Mouse (Mus musculus): Measurements from ENCODE around the gene Med26. TPM values are rescaled to one million over a fixed set of nuclear protein-coding genes. Genes with fewer than 3 reads are reported as not detected.
A peak's percentile ranks its signal among the peaks of the same experiment; 100 is the strongest.

Med26 gene
- polyA plus RNA-seq, 1 experiment from 2014 or later, result 11.4 TPM

- Histone ChIP-seq H3K36me3 (ENCODE audit: control insufficient read depth, insufficient read depth, low read length) (no peaks in the 10 kb centered on the region), H3K4me1 (ENCODE audit: control insufficient read depth, insufficient read depth, low read length) (peaks cover 13% of the 10 kb centered on the region; the same call in 1 of the 2 replicates), H3K9ac (replicated peaks; ENCODE audit: low read depth, low read length) (no peak overlapping the region), H3K27ac (ENCODE audit: low read depth, low read length) (no peak overlapping the region), H3K27me3 (ENCODE audit: control insufficient read depth, insufficient read depth, low read length) (no peaks in the 10 kb centered on the region), H3K9me3 (ENCODE audit: control insufficient read depth, low read length) (no peaks in the 10 kb centered on the region), H3K4me2 (ENCODE audit: low read depth, low read length) (no peak overlapping the region), H3K4me3 (ENCODE audit: low read depth, low read length) (no peak overlapping the region)
- no peak for ATAC-seq (ENCODE audit: low read depth)
- WGBS, result 82% methylated on average over 3 of the region's 3 CpGs
These were observed 29.2 kb upstream of the Med26 start for GRCm38 (mm10) chr8:72577266-72577665.

DNA sequence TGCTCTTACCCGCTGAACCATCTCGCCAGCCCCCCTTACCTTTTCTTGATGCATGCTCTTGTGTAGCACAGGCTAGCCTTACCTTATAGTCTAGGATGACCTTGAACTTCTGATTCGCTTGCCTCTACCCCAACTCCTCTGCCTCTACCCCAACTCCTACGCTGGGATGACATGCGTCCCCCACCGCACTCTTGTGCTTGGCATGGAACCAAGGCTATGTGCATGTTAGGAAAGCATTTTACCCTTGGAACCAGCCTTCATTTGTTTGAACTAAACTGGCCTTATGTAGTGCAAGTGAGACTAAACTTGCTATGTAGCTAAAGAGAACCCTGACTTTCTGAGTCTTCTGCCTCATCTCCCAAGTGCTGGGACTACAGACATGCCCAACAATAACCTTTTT, 27.8 kb upstream of the Med26 start:
- 97% methylated on average over 6 of the region's 6 CpGs for WGBS
- ATAC-seq (ENCODE audit: low read depth), result no peak
- H3K4me2 ChIP-seq (ENCODE audit: low read depth, low read length), result no peak overlapping the region

DNA sequence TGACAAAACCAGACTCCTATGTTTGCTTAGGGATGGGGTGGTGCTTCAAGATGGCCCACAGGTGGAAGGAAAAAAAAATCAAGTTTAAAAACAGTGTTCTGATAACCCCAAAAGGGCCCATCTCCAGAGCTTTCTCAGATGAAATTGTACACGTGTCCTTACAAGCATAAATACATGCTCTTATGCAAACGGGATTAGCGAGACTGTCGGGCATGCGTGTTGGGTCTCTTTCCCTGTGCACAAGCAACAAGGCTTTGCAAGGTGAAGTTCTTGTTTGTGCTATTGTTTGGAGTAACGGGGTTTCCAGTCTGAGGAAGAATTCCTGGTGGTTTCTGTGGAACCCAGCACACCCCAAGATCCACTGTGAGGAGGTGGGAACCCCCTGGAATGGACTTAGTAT, 25.4 kb upstream of the Med26 start:
- Histone ChIP-seq H3K4me1 (ENCODE audit: control insufficient read depth, insufficient read depth, low read length) (peaks cover 23% of the 10 kb centered on the region; the same call in 1 of the 2 replicates), H3K4me3 (ENCODE audit: low read depth, low read length) (no peak overlapping the region), H3K9ac (replicated peaks; ENCODE audit: low read depth, low read length) (no peak overlapping the region), H3K27me3 (ENCODE audit: control insufficient read depth, insufficient read depth, low read length) (no peaks in the 10 kb centered on the region), H3K27ac (ENCODE audit: low read depth, low read length) (no peak overlapping the region), H3K36me3 (ENCODE audit: control insufficient read depth, insufficient read depth, low read length) (peaks cover 5% of the 10 kb centered on the region; the same call in 1 of the 2 replicates), H3K4me2 (ENCODE audit: low read depth, low read length) (peak overlapping the region; percentile 2; the same call in 1 of the 2 replicates), H3K9me3 (ENCODE audit: control insufficient read depth, low read length) (no peaks in the 10 kb centered on the region)
- no peak for ATAC-seq (ENCODE audit: low read depth)
- 89% methylated on average over 6 of the region's 6 CpGs for WGBS

More for the DNA sequence above, 27.8 kb upstream of the Med26 start:
- Histone ChIP-seq H3K27ac (ENCODE audit: low read depth, low read length) (no peak overlapping the region), H3K36me3 (ENCODE audit: control insufficient read depth, insufficient read depth, low read length) (no peaks in the 10 kb centered on the region), H3K9me3 (ENCODE audit: control insufficient read depth, low read length) (no peaks in the 10 kb centered on the region), H3K27me3 (ENCODE audit: control insufficient read depth, insufficient read depth, low read length) (no peaks in the 10 kb centered on the region), H3K4me1 (ENCODE audit: control insufficient read depth, insufficient read depth, low read length) (peaks cover 13% of the 10 kb centered on the region; the same call in 1 of the 2 replicates), H3K9ac (replicated peaks; ENCODE audit: low read depth, low read length) (no peak overlapping the region), H3K4me3 (ENCODE audit: low read depth, low read length) (no peak overlapping the region)

- H3K27ac ChIP-seq (ENCODE audit: low read depth, low read length), result peak overlapping the region; percentile 34; the same call in 1 of the 2 replicates
- H3K36me3 ChIP-seq (ENCODE audit: control insufficient read depth, insufficient read depth, low read length), result peaks cover 12% of the 10 kb centered on the region; the same call in 1 of the 2 replicates
These were observed 24.4 kb upstream of the Med26 start for GRCm38 (mm10) chr8:72572507-72572906.

DNA sequence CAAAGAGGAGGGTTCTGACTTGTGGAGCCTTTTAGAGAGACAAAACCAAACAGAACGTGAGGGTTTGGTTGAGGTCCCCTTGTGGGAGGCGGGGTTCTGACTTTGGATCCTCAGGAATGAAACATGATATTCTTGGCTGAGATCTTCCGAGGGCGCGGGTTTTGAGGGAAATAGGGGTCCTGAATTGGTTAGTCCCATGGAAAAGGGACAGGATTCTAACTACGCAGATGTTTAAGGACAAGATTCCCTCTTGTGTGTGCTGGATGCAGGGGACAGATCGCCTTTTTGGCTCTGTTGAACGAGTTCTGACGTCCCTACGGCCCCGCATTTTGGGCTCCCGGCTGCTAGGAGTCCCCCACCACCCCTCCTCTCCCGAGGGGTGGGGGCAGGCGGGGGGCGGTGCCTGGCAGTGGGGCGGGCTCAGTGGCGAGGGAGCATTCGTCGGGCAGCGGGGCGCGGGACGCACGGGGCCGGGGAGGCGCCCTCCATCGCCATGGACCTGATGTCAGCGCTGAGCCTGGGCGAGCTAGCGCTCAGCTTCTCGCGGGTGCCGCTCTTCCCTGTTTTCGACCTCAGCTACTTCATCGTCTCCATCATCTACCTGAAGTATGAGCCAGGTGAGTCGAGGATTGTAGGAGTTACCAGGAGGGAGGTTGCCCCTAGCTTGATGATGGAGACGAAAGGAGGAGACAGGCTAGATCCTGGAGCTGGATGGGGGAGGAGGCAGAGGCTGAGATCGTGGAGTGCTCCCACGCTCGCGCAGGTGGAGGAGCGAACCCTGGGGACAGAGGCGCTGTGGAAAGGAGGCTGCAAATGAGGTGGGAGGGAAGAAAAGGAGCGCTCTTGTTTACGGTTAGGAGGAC, 23.8 kb upstream of the Med26 start, which contains the start of gene Tmem38a:
TSS of gene Tmem38a (plus strand) at position 445 of the 863 bp plus-strand sequence.
- Histone ChIP-seq H3K27me3 (ENCODE audit: control insufficient read depth, insufficient read depth, low read length) (no peaks in the 10 kb centered on the region), H3K9ac (replicated peaks; ENCODE audit: low read depth, low read length) (peak within 1 kb of the TSS; percentile 69), H3K36me3 (ENCODE audit: control insufficient read depth, insufficient read depth, low read length) (peaks cover 18% of the 10 kb centered on the region), H3K4me3 (ENCODE audit: low read depth, low read length) (peak within 1 kb of the TSS; percentile 65), H3K4me2 (ENCODE audit: low read depth, low read length) (peak within 1 kb of the TSS; percentile 96), H3K27ac (ENCODE audit: low read depth, low read length) (peak within 1 kb of the TSS; percentile 91), H3K4me1 (ENCODE audit: control insufficient read depth, insufficient read depth, low read length) (peaks cover 23% of the 10 kb centered on the region; the same call in 1 of the 2 replicates), H3K9me3 (ENCODE audit: control insufficient read depth, low read length) (no peaks in the 10 kb centered on the region)
- 1% methylated on average over 45 of the region's 45 CpGs for WGBS
- peak; percentile 20 for ATAC-seq (ENCODE audit: low read depth)

More at GRCm38 (mm10) chr8:72572507-72572906, 24.4 kb upstream of the Med26 start:
- H3K4me1 ChIP-seq (ENCODE audit: control insufficient read depth, insufficient read depth, low read length), result peaks cover 23% of the 10 kb centered on the region; the same call in 1 of the 2 replicates
- H3K9me3 ChIP-seq (ENCODE audit: control insufficient read depth, low read length), result no peaks in the 10 kb centered on the region
- ATAC-seq (ENCODE audit: low read depth), result no peak
- H3K9ac ChIP-seq (replicated peaks; ENCODE audit: low read depth, low read length), result peak overlapping the region; percentile 69
- H3K4me2 ChIP-seq (ENCODE audit: low read depth, low read length), result peak overlapping the region; percentile 96
- H3K4me3 ChIP-seq (ENCODE audit: low read depth, low read length), result peak overlapping the region; percentile 65
- WGBS, result 8% methylated on average over 10 of the region's 10 CpGs
- H3K27me3 ChIP-seq (ENCODE audit: control insufficient read depth, insufficient read depth, low read length), result no peaks in the 10 kb centered on the region

GRCm38 (mm10) chr8:72570633-72571610, 22.9 kb upstream of the Med26 start, which contains the start of gene Smim7:
Gene Smim7, minus strand, starts transcription at chr8:72571088.
- Histone ChIP-seq H3K27me3 (ENCODE audit: control insufficient read depth, insufficient read depth, low read length) (no peaks in the 10 kb centered on the region), H3K27ac (ENCODE audit: low read depth, low read length) (peak within 1 kb of the TSS; percentile 91), H3K36me3 (ENCODE audit: control insufficient read depth, insufficient read depth, low read length) (peaks cover 23% of the 10 kb centered on the region), H3K4me3 (ENCODE audit: low read depth, low read length) (peak within 1 kb of the TSS; percentile 65), H3K4me1 (ENCODE audit: control insufficient read depth, insufficient read depth, low read length) (peaks cover 23% of the 10 kb centered on the region; the same call in 1 of the 2 replicates), H3K4me2 (ENCODE audit: low read depth, low read length) (peak within 1 kb of the TSS; percentile 96), H3K9ac (replicated peaks; ENCODE audit: low read depth, low read length) (peak within 1 kb of the TSS; percentile 69), H3K9me3 (ENCODE audit: control insufficient read depth, low read length) (no peaks in the 10 kb centered on the region)
- peak; percentile 96 for ATAC-seq (ENCODE audit: low read depth)
- WGBS, result under 1% methylated on average over 52 of the region's 52 CpGs

DNA sequence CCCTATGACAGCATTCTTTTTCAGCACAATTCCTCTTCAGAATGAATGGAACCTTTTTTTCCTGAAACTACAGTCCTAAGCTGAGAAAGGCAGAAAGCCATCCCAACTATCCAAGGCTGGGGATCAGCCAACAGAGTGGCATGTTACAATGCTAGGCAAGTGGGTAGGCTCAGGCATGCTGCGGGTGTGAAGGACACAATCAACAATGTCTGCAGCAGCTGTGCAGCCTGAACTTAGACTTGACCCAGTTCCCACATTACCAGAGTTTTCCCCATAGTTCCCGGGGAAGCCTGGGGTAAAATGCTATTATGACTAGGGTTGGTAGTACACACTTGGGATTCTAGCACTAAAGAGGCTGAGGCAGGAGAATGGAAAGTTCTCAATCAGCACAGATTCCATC, 17.9 kb upstream of the Med26 start:
- WGBS, result 98% methylated on average over 2 of the region's 2 CpGs
- Histone ChIP-seq H3K4me3 (ENCODE audit: low read depth, low read length) (no peak overlapping the region), H3K4me1 (ENCODE audit: control insufficient read depth, insufficient read depth, low read length) (peaks cover 10% of the 10 kb centered on the region; the same call in 1 of the 2 replicates), H3K4me2 (ENCODE audit: low read depth, low read length) (no peak overlapping the region), H3K36me3 (ENCODE audit: control insufficient read depth, insufficient read depth, low read length) (peaks cover 26% of the 10 kb centered on the region), H3K27ac (ENCODE audit: low read depth, low read length) (no peak overlapping the region), H3K9ac (replicated peaks; ENCODE audit: low read depth, low read length) (no peak overlapping the region), H3K9me3 (ENCODE audit: control insufficient read depth, low read length) (no peaks in the 10 kb centered on the region), H3K27me3 (ENCODE audit: control insufficient read depth, insufficient read depth, low read length) (no peaks in the 10 kb centered on the region)
- ATAC-seq (ENCODE audit: low read depth), result no peak

- Histone ChIP-seq H3K27ac (ENCODE audit: low read depth, low read length) (no peak overlapping the region), H3K9me3 (ENCODE audit: control insufficient read depth, low read length) (no peaks in the 10 kb centered on the region), H3K9ac (replicated peaks; ENCODE audit: low read depth, low read length) (no peak overlapping the region), H3K36me3 (ENCODE audit: control insufficient read depth, insufficient read depth, low read length) (peaks cover 3% of the 10 kb centered on the region; the same call in 1 of the 2 replicates), H3K4me3 (ENCODE audit: low read depth, low read length) (no peak overlapping the region), H3K4me2 (ENCODE audit: low read depth, low read length) (no peak overlapping the region), H3K4me1 (ENCODE audit: control insufficient read depth, insufficient read depth, low read length) (no peaks in the 10 kb centered on the region), H3K27me3 (ENCODE audit: control insufficient read depth, insufficient read depth, low read length) (no peaks in the 10 kb centered on the region)
- ATAC-seq (ENCODE audit: low read depth), result no peak
- 89% methylated on average over 1 of the region's 1 CpGs for WGBS
These were observed 13.1 kb upstream of the Med26 start for GRCm38 (mm10) chr8:72561111-72561689.

All from neural tube, embryonic 14.5 days (tissue).